Mouse (Mus musculus) adrenal gland, postnatal 36 days (tissue): ENCODE data around the gene Ncmap. TPM values are rescaled to one million over a fixed set of nuclear protein-coding genes. Genes with fewer than 3 reads are reported as not detected.
A peak's percentile ranks its signal among the peaks of the same experiment; 100 is the strongest.

ENCODE experiments used
- DNase-seq, 2 experiments: peaks; one replicate each; pipeline ENCODE4 v3.0.0; 2021; ENCODE audit warnings: mixed read lengths in 1 of 2
- long read RNA-seq, 2 experiments: library from polyadenylated mRNA; stranded (forward); transcript quantifications; one replicate each; pipeline ENCODE4 v2.0.0; 2021; ENCODE audit warnings: borderline sequencing depth in 2 of 2
- total RNA-seq, 2 experiments: library from RNA; stranded (reverse); gene quantifications; 2 replicates each; pipeline ENCODE4 v1.2.3; 2021

The Ncmap gene
- total RNA-seq, result not detected
- long read RNA-seq, experiment 1, result 0 reads
- long read RNA-seq, experiment 2, result 0 reads

GRCm38 (mm10) chr4:135397991-135398390 is at the start of gene Ncmap:
TSS of gene Ncmap (minus strand) at chr4:135398227.
- DNase-seq, result no peak

GRCm38 (mm10) chr4:135442473-135442872 is 44.4 kb upstream of the Ncmap start:
- DNase-seq, result no peak

DNA sequence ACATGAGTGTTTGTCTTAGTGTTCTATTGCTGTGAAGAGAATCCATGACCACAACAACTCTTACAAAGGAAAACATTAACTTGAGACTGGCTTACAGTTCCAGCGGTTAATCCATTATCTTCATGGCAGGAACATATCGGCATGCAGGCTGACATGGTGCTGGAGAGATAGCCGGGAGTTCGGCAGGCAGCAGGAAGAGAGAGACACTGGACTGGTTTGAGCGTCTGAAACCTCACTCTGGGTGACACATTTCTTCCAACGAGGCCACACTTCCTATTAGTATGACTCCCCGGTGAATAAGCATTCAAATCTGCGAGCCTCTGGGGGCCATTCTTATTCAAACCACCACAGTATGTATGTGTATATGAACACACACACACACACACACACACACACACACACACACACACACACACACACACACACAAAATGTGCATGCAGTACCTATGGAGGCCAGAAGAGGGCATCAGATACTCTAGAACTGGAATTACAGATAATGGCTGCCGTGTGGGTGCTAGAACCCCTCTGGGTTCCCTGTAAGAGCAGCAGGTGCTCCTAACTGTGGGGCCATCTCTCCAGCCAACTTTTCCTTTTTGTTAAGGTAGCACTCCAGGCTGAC is 42.0 kb upstream of the Ncmap start:
- peak in 1 of 2 experiments; percentile 29 for DNase-seq

DNA sequence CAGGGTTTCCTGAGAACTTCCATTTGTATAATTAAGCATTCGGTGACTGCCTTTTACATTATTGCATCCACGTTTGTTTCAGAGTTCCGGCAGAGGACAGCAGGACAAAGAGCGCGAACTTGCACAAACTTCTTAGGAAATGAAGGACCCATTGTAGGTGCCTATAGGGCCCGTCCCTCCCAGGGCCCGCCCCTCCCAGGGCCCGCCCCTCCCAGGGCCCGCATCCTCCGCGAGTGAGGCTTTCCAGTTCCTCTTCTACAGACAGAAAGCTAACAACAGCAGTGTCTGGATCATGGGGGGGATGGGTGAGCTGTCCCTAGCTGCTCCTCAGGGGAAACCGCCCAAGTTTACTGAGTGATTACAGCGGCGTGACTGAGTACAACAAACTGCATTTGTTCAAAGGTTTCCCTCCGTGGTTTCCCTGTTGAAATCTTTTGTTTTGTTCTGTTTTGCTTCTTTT is 41.2 kb upstream of the Ncmap start:
- peak; percentile 34 to 71 for DNase-seq

GRCm38 (mm10) chr4:135437924-135438323 is 39.9 kb upstream of the Ncmap start:
- DNase-seq, result no peak

DNA sequence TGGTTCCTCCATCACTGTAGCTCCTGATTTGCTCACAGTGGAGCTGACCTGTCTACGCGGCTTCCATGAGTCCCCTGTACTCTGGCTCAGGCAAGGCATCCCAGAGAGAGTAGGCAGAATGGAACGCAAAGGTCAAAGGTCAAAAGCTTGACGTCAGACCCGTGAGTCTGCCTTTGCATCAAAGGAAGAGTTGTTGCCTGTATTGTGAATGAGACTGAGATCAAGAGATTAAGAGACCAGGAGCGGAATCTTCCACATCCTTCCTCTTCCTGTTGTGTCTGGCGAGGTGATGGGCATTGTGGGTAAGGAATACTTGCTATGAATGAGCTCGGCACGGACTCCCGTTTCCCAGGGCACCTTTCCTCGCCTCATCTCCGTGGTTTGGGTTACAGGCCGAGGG is 38.3 kb upstream of the Ncmap start:
- DNase-seq, result peak in 1 of 2 experiments; percentile 58

DNA sequence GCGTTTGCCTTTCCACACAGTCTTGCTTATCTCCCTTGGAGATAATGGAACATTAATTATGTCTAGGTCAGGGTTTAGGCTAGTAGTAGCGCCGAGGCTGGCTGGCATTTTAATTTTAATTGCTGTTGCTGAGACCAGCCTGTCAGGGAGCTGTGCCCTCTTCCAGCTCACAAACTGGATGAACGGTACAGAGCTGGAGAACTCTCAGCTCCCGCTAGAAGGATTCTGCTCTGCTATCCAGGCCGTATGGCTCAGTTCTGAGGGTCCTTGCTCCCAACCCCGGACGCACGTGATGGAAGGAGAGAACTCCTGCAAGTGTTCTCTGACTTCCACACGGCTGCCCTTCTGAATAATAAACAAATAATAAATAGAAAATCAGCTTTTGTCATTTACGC is 36.4 kb upstream of the Ncmap start:
- DNase-seq, result no peak

- peak; percentile 87 to 92 for DNase-seq
Measured at GRCm38 (mm10) chr4:135433443-135434394, 35.7 kb upstream of the Ncmap start, which contains the start of gene Rcan3. TSS of gene Rcan3 (minus strand) at chr4:135433853.

GRCm38 (mm10) chr4:135433086-135433442 is 35.0 kb upstream of the Ncmap start:
- peak in 1 of 2 experiments; percentile 16 for DNase-seq

DNA sequence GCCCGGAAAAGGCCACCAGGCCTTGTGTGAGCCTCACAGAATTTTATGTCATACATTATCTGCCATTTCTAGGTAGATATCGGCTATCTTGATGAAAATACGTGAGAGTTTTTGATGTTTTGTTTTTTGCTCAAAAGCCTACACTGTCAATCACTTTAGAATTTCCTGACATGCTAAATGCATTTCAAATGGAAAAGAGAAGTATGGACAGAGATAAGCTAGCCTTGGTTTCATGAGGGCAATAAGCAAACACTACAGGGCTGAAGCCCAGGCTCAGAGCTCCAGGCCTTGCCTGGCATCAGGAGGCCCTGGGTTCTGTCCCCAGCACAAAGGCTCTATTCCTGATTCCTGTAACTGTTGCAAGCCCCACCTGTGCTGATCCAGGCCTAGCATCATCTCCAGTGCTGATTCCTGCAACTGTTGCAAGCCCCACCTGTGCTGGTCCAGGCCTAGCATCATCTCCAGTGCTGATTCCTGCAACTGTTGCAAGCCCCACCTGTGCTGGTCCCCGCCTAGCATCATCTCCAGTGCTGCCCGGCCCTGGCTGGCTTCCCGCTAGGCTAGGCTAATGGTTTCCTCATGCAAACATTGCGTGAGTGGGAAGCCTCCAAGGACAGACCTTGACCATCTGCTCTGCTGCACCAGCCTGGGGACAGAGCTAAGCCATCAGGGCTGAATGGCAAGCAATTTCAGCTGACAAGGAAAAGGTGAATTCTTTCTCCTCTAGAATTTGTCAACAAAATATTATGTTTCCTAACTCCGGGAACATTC is 32.1 kb upstream of the Ncmap start:
- peak; percentile 57 to 70 for DNase-seq

DNA sequence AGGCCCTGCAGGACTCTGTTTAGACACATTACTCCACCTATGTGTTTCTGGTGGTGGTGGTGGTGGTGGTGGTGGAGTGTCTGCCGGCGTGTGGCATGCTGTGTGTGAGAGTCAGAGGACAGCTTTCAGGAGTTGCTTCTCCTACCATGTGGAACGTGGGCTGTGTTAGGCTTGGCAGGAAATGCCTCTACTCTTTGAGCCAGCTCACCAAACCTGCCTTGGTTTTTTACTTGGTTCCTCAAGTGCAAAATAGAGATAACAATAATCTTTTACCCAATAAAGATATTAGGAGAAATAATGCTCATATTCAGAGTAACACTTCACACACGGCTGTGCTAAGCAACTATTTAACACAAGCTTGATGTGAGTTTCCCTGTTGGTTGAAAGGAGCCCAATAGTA is 31.4 kb upstream of the Ncmap start:
- no peak for DNase-seq

GRCm38 (mm10) chr4:135426587-135426986 is 28.6 kb upstream of the Ncmap start:
- no peak for DNase-seq

- no peak for DNase-seq
Measured at GRCm38 (mm10) chr4:135425625-135426024, 27.6 kb upstream of the Ncmap start.

DNA sequence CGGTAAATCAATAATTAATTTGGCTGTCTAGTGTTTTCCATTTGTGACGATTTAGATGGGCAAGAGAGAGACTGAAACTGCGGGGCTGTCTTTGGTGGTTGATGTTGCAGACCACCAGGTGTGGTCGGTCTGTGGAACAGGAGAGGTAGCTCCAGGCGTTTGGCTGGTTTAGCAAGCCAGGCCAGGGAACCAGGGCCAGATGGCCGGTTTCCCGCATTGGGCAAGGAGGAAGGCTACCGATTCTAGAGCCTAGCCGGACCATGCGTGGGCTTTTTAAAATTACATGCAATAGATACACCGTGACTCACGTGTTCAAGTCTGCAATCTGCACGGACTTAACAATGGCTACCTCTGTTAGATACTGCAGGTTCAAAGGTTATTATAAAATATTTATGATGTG is 22.9 kb upstream of the Ncmap start:
- no peak for DNase-seq

DNA sequence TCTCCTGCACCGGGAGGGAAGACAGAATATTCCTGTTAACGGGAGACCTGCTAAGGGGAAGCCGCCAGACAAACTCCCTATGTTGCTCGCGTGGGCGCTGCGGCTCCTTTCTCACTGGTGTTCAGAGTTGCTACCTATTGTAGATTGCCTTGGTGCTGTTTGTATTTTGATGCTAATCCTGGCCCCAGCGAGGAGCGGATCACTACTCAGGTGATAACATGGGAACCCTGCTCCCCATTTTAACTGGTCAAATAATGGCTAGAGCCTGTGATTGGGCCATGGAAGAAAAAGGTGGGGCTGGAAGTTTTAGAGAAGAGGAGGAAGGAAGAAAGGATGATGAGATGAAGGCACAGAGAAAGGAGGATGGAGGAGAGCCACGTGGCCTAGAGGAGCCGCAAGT is 22.4 kb upstream of the Ncmap start:
- DNase-seq, result no peak

GRCm38 (mm10) chr4:135419996-135420395 is 22.0 kb upstream of the Ncmap start:
- no peak for DNase-seq

DNA sequence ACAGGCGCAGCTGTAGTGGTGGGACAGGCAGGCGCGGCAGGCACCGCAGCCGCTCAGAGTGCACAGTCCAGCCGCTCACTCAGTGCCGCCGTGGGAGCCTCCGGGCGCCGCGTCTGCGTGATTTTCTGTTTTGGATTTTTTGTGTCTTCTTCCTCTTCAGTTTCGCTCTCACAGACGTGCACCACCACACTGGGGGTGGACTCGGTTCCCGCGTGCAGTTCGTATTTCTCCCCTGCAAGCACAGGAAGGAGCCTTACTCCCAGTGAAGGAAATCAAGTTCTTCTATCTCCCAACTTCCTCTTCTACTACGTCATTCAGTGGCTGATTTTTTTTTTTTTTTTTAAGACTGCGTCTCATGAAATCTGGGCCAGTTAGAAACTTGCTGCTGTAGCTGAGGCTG is 18.3 kb upstream of the Ncmap start:
- no peak for DNase-seq

- DNase-seq, result no peak
Measured at GRCm38 (mm10) chr4:135413491-135413890, 15.5 kb upstream of the Ncmap start.

DNA sequence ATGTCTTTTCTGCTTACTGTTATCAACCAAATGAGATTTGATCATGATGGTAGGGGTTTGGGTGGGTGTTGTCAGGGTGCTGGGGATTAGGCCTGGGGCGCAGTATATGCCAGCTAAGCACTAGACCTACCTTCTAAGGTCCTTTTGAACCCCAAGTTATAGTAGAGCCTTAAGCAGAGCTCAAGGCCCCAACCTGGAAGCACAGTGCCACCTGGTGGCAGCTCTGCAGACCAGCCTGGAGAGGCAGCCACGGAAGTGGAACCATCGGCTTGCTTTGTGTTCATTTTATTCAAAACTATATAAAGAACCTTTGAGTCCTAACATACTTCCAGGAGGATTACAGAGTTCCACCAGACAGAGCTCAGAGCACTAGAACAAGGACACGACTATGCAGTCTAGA is 13.6 kb upstream of the Ncmap start:
- DNase-seq, result peak; percentile 73 to 84

DNA sequence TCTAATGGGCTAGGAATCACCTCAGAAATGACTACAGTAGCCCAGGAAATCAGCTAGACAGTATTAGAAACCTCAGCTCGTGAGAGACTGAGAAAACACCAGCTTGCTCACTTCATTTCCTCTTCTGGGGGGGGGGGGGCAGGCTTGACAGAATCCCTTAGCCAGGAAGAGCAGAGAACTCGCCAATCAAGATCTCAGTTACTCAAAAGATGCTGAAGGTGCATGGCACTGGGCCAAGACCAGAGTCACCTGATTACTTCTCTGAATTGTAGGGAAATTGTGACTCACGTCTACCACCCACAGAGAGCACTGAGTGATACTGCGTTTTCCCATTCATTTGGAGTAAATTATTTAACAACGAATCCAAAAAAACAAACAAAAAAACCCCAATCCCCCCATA is 8.2 kb upstream of the Ncmap start:
- no peak for DNase-seq

DNA sequence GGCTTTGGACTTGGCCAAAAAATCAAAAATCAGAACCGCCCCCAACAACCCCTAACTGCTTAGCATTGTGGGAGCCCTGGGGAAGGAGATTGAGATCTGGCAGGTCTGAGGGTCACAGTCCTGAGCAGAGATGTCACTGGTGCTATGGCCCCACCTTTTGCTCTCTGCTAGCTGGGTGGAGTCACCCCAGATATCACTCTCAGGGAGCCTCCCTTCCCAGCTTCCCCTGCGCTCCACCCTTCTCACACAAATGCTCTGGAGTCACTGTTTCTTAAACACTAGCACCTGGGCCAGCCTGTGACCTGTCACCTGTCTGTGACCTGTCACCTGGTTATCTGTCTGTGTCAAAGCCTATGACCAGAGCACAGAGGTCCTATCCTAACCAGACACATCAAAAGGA is 6.9 kb upstream of the Ncmap start:
- DNase-seq, result no peak

DNA sequence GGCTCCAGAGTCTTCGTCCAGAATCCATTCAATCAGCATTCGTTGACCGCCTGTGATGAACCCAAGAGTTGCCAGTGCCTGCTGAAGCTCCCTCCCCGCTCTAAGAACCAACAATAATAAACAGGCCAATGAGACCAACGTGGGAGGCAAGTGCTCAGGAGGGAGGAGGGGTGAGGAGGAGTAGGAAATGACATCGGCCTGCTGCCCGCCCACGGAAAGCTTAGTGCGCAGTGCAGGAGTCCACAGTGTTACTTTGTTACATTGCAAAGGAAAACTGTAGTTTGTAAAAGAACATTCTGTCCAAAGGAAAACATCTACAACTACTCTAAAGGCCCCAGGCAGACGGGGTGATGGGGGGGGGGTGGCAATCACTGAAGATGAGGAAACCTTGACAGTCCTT is 6.0 kb upstream of the Ncmap start:
- no peak for DNase-seq

GRCm38 (mm10) chr4:135401881-135402280 is 3.9 kb upstream of the Ncmap start:
- no peak for DNase-seq
